Mouse (Mus musculus): ENCODE measurements around the gene Gm6588. TPM values are rescaled to one million over a fixed set of nuclear protein-coding genes. Genes with fewer than 3 reads are reported as not detected.

Gene Gm6588
- total RNA-seq, 2 experiments from 2014 or later, result not detected

- DNase-seq, result peak; percentile 63
Measured at GRCm38 (mm10) chr5:112470144-112470543, 20.9 kb downstream of the Gm6588 start.

GRCm38 (mm10) chr5:112473453-112473852, 24.2 kb downstream of the Gm6588 start:
- no peak for DNase-seq

- no peak for DNase-seq
Measured at GRCm38 (mm10) chr5:112481946-112482410, 32.8 kb downstream of the Gm6588 start.

GRCm38 (mm10) chr5:112482551-112482950, 33.3 kb downstream of the Gm6588 start:
- no peak for DNase-seq

- DNase-seq, result no peak
Measured at GRCm38 (mm10) chr5:112483030-112483429, 33.8 kb downstream of the Gm6588 start.

GRCm38 (mm10) chr5:112484924-112485715, 35.9 kb downstream of the Gm6588 start:
- DNase-seq, result no peak

GRCm38 (mm10) chr5:112486415-112486814, 37.2 kb downstream of the Gm6588 start:
- DNase-seq, result peak; percentile 14

- no peak for DNase-seq
Measured at GRCm38 (mm10) chr5:112487504-112487903, 38.3 kb downstream of the Gm6588 start.

- no peak for DNase-seq
Measured at GRCm38 (mm10) chr5:112488101-112488776, 39.0 kb downstream of the Gm6588 start.

GRCm38 (mm10) chr5:112491489-112491888, 42.3 kb downstream of the Gm6588 start:
- DNase-seq, result no peak

- peak; percentile 60 for DNase-seq
Measured at GRCm38 (mm10) chr5:112493492-112493891, 44.3 kb downstream of the Gm6588 start.

GRCm38 (mm10) chr5:112496753-112497369, 47.6 kb downstream of the Gm6588 start:
- DNase-seq, result no peak

GRCm38 (mm10) chr5:112498921-112499917, 50.0 kb downstream of the Gm6588 start:
- DNase-seq, result no peak

GRCm38 (mm10) chr5:112499918-112500682, 50.9 kb downstream of the Gm6588 start:
- no peak for DNase-seq

Other genes with a start within 250 kb of the Gm6588 start
- 10 to 100 TPM in 1 of 2 experiments, 1 to 10 TPM in 1; 7.9 to 17.4 TPM for gene Cryba4, start 196.9 kb upstream of the Gm6588 start, total RNA-seq (2021)
- 1 to 10 TPM; 1.4 to 2.2 TPM for gene Crybb1, start 193.6 kb upstream of the Gm6588 start, total RNA-seq (2021)
- gene Tpst2, start 172.7 kb upstream of the Gm6588 start, total RNA-seq (2021), result 100 to 1,000 TPM; 116 to 169 TPM
- 10 to 100 TPM; 28.4 to 32.3 TPM for gene Tfip11, start 123.1 kb upstream of the Gm6588 start, total RNA-seq (2021)
- gene Srrd, start 106.4 kb upstream of the Gm6588 start, total RNA-seq (2021), result 10 to 100 TPM; 15.7 to 25.8 TPM
- gene Hps4, start 106.3 kb upstream of the Gm6588 start, total RNA-seq (2021), result 10 to 100 TPM; 25.7 to 29.6 TPM
- under 1 TPM; 0.15 to 0.18 TPM for gene Gm6583, start 93.4 kb upstream of the Gm6588 start, total RNA-seq (2021)
- 1 to 10 TPM; 3.4 to 4.8 TPM for gene Asphd2, start 54.6 kb upstream of the Gm6588 start, total RNA-seq (2021)
- gene Sez6l, start 127.8 kb downstream of the Gm6588 start, total RNA-seq (2021), result 1 to 10 TPM; 3.8 to 4.5 TPM

All from adrenal gland, postnatal 10 days (tissue).